Mouse (Mus musculus) embryonic facial prominence, embryonic 15.5 days (tissue): Measurements from ENCODE around the gene Azgp1. TPM values are rescaled to one million over a fixed set of nuclear protein-coding genes. Genes with fewer than 3 reads are reported as not detected.
"Not testable (repeated sequence)": the region's sequence is repeated elsewhere in the genome, so short reads cannot be mapped to it uniquely, and the experiment has no call there.

Experiments
- ATAC-seq: fragments of 200-750 bp; cut with Nextera tagmentation; 2 replicates; pipeline ENCODE4 v1.8.0; 2017; ENCODE audit warnings: low read depth, moderate TSS enrichment; ENCODE audit not compliant: insufficient number of reproducible peaks, low FRiP score, low TSS enrichment
- H3K27ac ChIP-seq: fragments of 300-500 bp; sonication (generic); replicated peaks from 2 replicates; pipeline ENCODE4 v1.5.1; 2015; ENCODE audit warnings: mild to moderate bottlenecking, inconsistent platforms
- H3K27me3 ChIP-seq: fragments of 300-500 bp; sonication (generic); 2 replicates; pipeline ENCODE4 v1.6.1; 2015; ENCODE audit warnings: inconsistent platforms
- H3K36me3 ChIP-seq: fragments of 300-500 bp; sonication (generic); 2 replicates; pipeline ENCODE4 v1.6.1; 2015; ENCODE audit warnings: mild to moderate bottlenecking, inconsistent platforms
- H3K4me1 ChIP-seq: fragments of 300-500 bp; sonication (generic); 2 replicates; pipeline ENCODE4 v1.6.1; 2015; ENCODE audit warnings: inconsistent platforms
- H3K4me2 ChIP-seq: fragments of 300-500 bp; sonication (generic); replicated peaks from 2 replicates; pipeline ENCODE4 v1.6.1; 2015; ENCODE audit warnings: mild to moderate bottlenecking, inconsistent platforms
- H3K4me3 ChIP-seq: fragments of 300-500 bp; sonication (generic); replicated peaks from 2 replicates; pipeline ENCODE4 v1.5.1; 2015; ENCODE audit warnings: mild to moderate bottlenecking, inconsistent platforms
- H3K9ac ChIP-seq: fragments of 300-500 bp; sonication (generic); 2 replicates; pipeline ENCODE4 v1.6.1; 2015; ENCODE audit warnings: inconsistent platforms
- H3K9me3 ChIP-seq: fragments of 300-500 bp; sonication (generic); replicated peaks from 2 replicates; pipeline ENCODE4 v1.6.1; 2016; ENCODE audit warnings: inconsistent platforms
- WGBS: fragments of 180-500 bp; shearing (Covaris S2); methylation state at CpG from one replicate; pipeline ENCODE4 v1.1.7; 2015; 5-methylcytosine and 5-hydroxymethylcytosine counted together
- polyA plus RNA-seq: library from polyadenylated mRNA; unstranded; fragments of >200 nt; fragmentation: Nextera tagmentation; extraction: Ambion mirVana; gene quantifications from 2 replicates; pipeline ENCODE4 v1.2.1, GENCODE M21; 2015

The Azgp1 gene
- polyA plus RNA-seq: 0.17 TPM in 1 of 2 replicates, not detected in the other

DNA sequence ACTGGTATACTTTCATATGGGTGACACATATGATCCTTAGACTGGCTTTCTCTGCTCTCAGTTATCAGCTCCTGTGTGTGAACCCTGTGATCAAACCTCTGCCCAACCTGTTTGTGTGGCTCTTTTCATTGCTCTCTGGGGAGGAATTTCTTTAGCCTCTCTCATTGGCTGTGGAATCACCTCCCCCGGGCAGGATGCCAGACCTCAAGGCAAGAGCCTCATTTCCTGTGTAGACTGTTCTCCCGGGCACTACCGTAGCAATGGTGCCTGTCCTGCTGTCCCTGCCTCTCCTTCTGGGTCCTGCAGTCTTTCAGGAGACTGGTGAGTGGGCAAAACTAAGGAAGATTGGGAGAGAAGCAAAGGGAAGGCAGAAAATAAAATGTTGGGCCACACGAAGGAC, at the start of gene Azgp1:
Gene Azgp1, plus strand, starts transcription at position 221 of the 400 bp plus-strand sequence.
- Histone ChIP-seq H3K4me3 (no peak within 1 kb of the TSS), H3K4me1 (no peaks in the 10 kb centered on the region), H3K27me3 (no peaks in the 10 kb centered on the region), H3K27ac (no peak within 1 kb of the TSS), H3K4me2 (no peak within 1 kb of the TSS), H3K9ac (no peak within 1 kb of the TSS), H3K9me3 (no peaks in the 10 kb centered on the region), H3K36me3 (no peaks in the 10 kb centered on the region)
- ATAC-seq: no peak
- 62% methylated on average over 4 of the region's 4 CpGs for WGBS

DNA sequence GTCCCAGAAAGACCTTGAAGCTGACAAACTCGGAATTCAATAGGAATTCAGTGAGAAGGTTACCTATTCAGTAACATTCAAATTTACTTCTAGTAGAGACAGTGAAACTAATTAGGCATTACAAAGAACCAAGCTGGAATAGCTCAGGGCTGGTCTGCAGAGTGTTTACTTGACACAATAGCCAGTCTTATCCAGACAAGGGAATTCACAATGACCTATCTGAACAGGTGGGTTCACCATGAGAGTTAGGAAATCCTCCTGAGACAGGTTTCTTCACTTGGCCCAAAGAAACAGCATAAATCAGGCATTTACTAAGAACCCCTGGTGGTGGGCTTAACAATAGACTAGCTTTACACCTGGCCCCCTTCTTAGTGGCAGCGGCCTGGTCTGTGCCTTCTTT, 47.4 kb upstream of the Azgp1 start:
- H3K36me3 ChIP-seq, H3K4me1 ChIP-seq, H3K27me3 ChIP-seq, H3K9ac ChIP-seq, H3K4me2 ChIP-seq, H3K4me3 ChIP-seq, H3K27ac ChIP-seq, H3K9me3 ChIP-seq, ATAC-seq: not testable (repeated sequence)
- WGBS: 70% methylated on average over 2 of the region's 2 CpGs

DNA sequence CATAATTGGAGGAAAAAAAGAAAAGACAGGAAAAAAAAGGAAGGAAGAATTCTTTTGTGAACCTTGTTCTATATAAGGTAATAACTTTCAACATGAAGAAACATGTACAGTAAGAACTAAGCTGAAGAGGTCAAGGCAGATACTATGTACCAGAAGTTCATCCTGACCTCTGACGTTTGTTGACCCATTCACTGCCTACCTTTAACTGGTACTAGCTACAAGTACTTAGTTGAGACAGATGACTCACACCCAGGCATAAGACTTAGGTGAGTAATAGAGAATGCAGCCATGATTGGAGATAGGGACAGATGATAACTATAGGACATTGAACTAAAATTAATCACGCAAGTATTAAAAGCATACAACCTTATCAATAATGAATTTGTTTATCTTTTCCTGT, 44.8 kb upstream of the Azgp1 start:
- Histone ChIP-seq H3K4me2 (no peak overlapping the region), H3K36me3 (no peaks in the 10 kb centered on the region), H3K4me1 (no peaks in the 10 kb centered on the region), H3K27ac (no peak overlapping the region), H3K27me3 (no peaks in the 10 kb centered on the region), H3K4me3 (no peak overlapping the region), H3K9ac (no peak overlapping the region), H3K9me3 (no peaks in the 10 kb centered on the region)
- ATAC-seq: no peak
- 90% methylated on average over 2 of the region's 2 CpGs for WGBS

DNA sequence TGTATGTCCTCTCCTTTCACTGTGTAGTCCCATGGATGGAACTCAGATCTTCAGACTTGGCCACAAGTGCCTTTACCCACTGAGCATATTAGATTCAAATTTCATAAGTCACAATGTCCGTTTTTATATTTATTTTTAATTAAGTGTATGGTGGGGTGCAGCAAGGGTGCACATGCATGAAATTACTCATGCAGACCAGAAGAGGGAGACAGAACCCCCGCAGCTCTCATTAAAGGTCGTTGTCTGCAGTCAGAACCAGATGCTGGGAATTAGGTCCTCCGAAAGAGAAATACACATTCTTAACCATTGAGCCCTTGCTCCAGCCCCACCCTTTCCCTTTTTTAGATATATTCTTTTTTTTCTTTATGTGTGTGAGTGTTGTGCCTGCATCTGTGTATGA, 44.1 kb upstream of the Azgp1 start:
- 58% methylated on average over 4 of the region's 4 CpGs for WGBS
- H3K4me3 ChIP-seq: no peak overlapping the region

DNA sequence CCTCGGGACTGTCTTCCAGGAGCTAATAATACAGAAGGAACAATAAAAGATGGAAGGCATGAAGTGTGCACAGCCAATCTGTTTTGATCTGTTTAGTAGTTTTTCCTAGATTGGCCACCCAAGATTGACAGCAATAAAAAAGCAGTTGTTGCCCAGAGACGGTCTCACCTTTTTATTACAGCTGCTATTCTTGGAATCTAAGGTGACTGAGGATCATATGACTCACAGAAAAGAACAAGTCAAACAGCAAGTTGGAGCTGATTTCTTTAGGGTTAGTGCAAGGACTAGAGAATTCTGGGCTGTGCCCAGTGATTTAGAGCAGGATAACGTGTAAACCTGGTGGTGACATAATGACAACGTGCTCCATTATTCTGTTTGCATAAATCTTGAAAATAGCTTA, 40.4 kb upstream of the Azgp1 start:
- no peak overlapping the region for H3K4me3 ChIP-seq
- H3K9me3 ChIP-seq: no peaks in the 10 kb centered on the region
- H3K27me3 ChIP-seq: no peaks in the 10 kb centered on the region
- no peak overlapping the region for H3K4me2 ChIP-seq
- no peaks in the 10 kb centered on the region for H3K4me1 ChIP-seq
- no peak for ATAC-seq
- WGBS: 73% methylated on average over 4 of the region's 4 CpGs
- no peak overlapping the region for H3K9ac ChIP-seq
- H3K27ac ChIP-seq: no peak overlapping the region
- no peaks in the 10 kb centered on the region for H3K36me3 ChIP-seq

More for the DNA sequence above, 44.1 kb upstream of the Azgp1 start:
- H3K27ac ChIP-seq: no peak overlapping the region
- no peaks in the 10 kb centered on the region for H3K4me1 ChIP-seq
- no peak overlapping the region for H3K4me2 ChIP-seq
- no peak for ATAC-seq
- no peak overlapping the region for H3K9ac ChIP-seq
- H3K36me3 ChIP-seq: no peaks in the 10 kb centered on the region
- H3K9me3 ChIP-seq: no peaks in the 10 kb centered on the region
- H3K27me3 ChIP-seq: no peaks in the 10 kb centered on the region

DNA sequence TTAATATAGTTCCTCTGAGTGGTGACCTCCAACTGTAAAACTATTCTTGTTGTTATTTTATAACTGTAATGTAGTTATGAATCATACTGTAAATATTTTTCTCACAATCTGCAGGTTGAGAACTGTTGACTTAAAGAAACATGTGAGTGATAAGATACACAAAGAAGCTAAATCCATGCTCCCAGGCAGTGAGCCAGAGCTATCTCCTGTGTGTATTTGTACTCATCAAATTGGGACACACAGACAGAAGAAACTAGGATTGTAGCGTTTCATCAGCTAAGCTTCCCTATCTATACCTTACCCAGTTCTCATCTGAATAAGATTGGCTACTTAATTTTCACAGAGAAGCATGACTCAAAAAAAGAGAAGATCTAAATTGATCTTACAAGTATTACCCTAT, 38.2 kb upstream of the Azgp1 start:
- no peaks in the 10 kb centered on the region for H3K4me1 ChIP-seq
- no peaks in the 10 kb centered on the region for H3K36me3 ChIP-seq
- no peaks in the 10 kb centered on the region for H3K27me3 ChIP-seq
- H3K9me3 ChIP-seq: no peaks in the 10 kb centered on the region
- no peak overlapping the region for H3K4me3 ChIP-seq
- WGBS: 78% methylated on average over 1 of the region's 1 CpGs
- no peak for ATAC-seq
- no peak overlapping the region for H3K27ac ChIP-seq
- H3K9ac ChIP-seq: no peak overlapping the region
- no peak overlapping the region for H3K4me2 ChIP-seq

DNA sequence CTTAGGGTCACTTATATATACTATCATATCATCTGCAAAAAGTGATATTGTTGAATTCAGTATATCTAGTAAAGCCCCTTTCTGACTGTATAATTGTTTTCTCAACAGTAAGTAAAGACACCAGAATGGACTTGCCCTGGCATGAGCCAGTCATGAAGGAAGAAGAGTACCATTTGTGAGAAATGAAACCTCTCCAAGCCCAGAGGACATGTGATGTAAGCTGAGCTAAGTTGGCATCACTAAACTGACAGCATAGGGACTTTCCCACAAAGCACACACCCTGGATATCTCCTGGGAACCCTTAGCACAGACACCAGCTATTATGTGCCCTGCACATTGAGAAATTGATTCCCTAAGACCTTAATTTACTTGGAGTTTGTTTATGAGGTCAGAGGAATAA, 34.0 kb upstream of the Azgp1 start:
- H3K27ac ChIP-seq: no peak overlapping the region
- no peak; the same call in 1 of the 2 replicates for ATAC-seq
- no peak overlapping the region for H3K9ac ChIP-seq
- H3K27me3 ChIP-seq: no peaks in the 10 kb centered on the region
- H3K36me3 ChIP-seq: no peaks in the 10 kb centered on the region
- no peak overlapping the region for H3K4me2 ChIP-seq
- no peaks in the 10 kb centered on the region for H3K9me3 ChIP-seq
- no peaks in the 10 kb centered on the region for H3K4me1 ChIP-seq
- H3K4me3 ChIP-seq: no peak overlapping the region

DNA sequence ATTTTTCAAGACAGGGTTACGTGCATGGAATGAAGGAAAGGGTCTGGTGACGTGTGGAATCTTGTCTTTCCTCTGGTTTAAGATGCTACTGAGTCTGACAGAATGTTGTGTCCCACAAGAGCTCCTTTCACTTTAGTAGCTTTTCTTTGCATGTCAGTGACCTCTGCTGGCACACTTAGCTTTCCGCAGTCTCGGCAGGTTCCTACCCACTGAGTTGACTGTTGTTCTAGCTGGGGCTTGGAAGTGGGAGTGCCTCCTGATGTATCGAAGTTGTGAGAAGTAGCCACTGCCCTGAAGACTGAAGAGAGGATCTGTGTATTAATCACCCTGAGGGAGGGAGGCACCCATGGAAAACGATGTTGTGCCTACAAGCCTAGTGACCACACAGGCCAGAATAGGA, 30.1 kb upstream of the Azgp1 start:
- Histone ChIP-seq H3K4me3 (no peak overlapping the region), H3K9me3 (no peaks in the 10 kb centered on the region), H3K27me3 (no peaks in the 10 kb centered on the region), H3K4me1 (no peaks in the 10 kb centered on the region), H3K9ac (no peak overlapping the region), H3K4me2 (no peak overlapping the region), H3K36me3 (no peaks in the 10 kb centered on the region), H3K27ac (no peak overlapping the region)
- no peak for ATAC-seq
- WGBS: 33% methylated on average over 6 of the region's 6 CpGs

DNA sequence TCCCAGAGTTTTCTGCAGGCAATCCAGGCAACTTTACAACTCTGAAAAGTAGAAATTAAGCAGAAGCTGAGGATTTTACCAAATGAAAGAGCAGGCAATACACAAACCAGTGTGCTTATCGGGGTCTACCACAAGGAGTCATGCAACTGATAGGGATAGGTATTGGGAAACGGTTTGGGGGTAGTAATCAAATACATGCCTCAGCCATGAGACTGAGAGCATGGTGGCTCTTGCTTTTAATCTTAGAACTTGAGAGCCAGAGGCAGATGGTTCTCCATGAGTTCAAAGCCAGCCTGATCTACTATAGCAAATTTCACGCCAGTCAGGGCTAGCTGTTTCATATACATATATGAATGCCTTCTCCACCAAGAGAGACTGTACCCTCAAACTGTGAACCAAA, 24.9 kb upstream of the Azgp1 start:
- Histone ChIP-seq H3K4me2 (no peak overlapping the region), H3K4me1 (no peaks in the 10 kb centered on the region), H3K36me3 (no peaks in the 10 kb centered on the region), H3K9ac (no peak overlapping the region), H3K9me3 (no peaks in the 10 kb centered on the region), H3K27ac (no peak overlapping the region), H3K4me3 (no peak overlapping the region), H3K27me3 (no peaks in the 10 kb centered on the region)
- no peak for ATAC-seq
- WGBS: 89% methylated on average over 3 of the region's 3 CpGs

DNA sequence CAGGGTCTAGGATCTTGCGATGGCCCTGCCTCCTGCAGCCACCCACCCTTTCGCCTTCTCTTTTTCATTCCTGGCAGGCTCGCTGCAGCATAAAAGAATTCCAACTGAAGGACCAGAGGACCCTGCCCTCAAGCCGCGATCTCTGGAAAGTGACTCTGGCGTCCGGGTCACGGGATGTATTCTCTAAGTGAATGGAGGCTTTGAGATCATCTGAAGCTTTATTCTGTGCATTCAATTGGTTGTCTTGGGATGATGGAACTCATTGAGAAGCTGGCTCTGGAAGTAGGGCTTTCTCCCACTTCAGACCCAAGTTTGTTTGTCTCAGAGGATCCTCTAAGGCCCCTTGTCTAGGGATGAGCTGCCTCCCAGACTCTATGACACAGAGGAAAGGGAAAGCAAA, 18.4 kb upstream of the Azgp1 start, which contains the start of gene Gjc3:
Gene Gjc3, minus strand, starts transcription at position 154 of the 400 bp plus-strand sequence.
- no peak for ATAC-seq
- Histone ChIP-seq H3K4me1 (no peaks in the 10 kb centered on the region), H3K27me3 (no peaks in the 10 kb centered on the region), H3K4me3 (no peak within 1 kb of the TSS), H3K9ac (no peak within 1 kb of the TSS), H3K36me3 (no peaks in the 10 kb centered on the region), H3K9me3 (no peaks in the 10 kb centered on the region), H3K27ac (no peak within 1 kb of the TSS), H3K4me2 (no peak within 1 kb of the TSS)
- 56% methylated on average over 8 of the region's 8 CpGs for WGBS

DNA sequence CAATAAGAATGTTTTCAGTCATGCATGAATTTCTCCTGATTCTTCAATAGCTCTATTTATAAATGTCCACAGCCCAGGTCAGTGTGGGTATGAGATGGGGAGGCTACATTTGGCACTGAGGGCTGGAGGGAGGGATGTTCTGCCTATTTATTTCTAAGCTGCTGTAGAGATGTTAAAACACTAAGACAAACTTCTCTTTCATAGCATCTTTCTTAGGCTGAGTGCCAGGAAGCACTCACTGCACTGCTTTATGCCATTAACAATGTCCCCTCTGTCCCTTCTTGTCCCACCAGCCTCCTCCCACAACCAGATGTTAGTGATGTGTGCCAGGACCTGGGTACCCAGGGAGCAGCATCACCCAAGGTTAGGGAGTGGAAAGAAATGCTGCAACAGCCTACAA, 14.8 kb upstream of the Azgp1 start:
- no peaks in the 10 kb centered on the region for H3K36me3 ChIP-seq
- H3K9me3 ChIP-seq: no peaks in the 10 kb centered on the region
- H3K27me3 ChIP-seq: no peaks in the 10 kb centered on the region
- no peaks in the 10 kb centered on the region for H3K4me1 ChIP-seq
- H3K27ac ChIP-seq: no peak overlapping the region
- H3K4me2 ChIP-seq: no peak overlapping the region
- no peak overlapping the region for H3K4me3 ChIP-seq
- no peak overlapping the region for H3K9ac ChIP-seq
- ATAC-seq: peak; percentile 51; the same call in 1 of the 2 replicates

DNA sequence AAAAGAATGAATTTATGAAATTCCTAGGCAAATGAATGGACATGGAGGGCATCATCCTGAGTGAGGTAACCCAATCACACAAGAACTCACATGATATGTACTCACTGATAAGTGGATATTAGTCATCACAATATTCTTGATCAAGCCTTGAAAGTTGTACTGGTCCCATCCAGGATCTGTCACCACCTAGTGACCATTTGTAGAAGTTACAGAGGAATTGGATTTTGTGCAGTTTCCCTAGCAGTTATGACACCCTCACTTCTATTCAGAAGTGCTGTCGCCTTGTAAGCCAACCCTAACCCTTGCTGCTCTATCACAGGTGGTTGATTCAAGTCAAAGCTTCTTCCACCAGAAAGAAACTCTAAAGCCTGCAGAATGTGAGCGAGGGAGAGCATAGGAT, 8.2 kb upstream of the Azgp1 start:
- Histone ChIP-seq H3K27ac (no peak overlapping the region), H3K4me3 (no peak overlapping the region), H3K4me1 (no peaks in the 10 kb centered on the region), H3K27me3 (no peaks in the 10 kb centered on the region), H3K9me3 (no peaks in the 10 kb centered on the region), H3K9ac (no peak overlapping the region), H3K4me2 (no peak overlapping the region), H3K36me3 (no peaks in the 10 kb centered on the region)
- 75% methylated on average over 2 of the region's 2 CpGs for WGBS
- ATAC-seq: no peak
